Mouse (Mus musculus): ENCODE measurements around the gene Hap1. TPM values are rescaled to one million over a fixed set of nuclear protein-coding genes. Genes with fewer than 3 reads are reported as not detected.

The Hap1 gene
- total and polyA plus RNA-seq, 2 experiments from 2014 or later: 237 to 518 TPM

GRCm38 (mm10) chr11:100395200-100395599, 39.3 kb upstream of the Hap1 start:
- Histone ChIP-seq H3K4me2 (ENCODE audit: low read depth) (peak overlapping the region; percentile 78), H3K27me3 (ENCODE audit: insufficient read depth, low read length) (no peaks in the 10 kb centered on the region), H3K9ac (no peak overlapping the region), H3K4me3 (ENCODE audit: low read depth, low read length) (peak overlapping the region; percentile 82; the same call in 1 of the 2 replicates), H3K4me1 (ENCODE audit: insufficient read depth) (peaks cover 18% of the 10 kb centered on the region), H3K27ac (ENCODE audit: low read depth, low read length) (no peak overlapping the region), H3K36me3 (ENCODE audit: insufficient read depth) (no peaks in the 10 kb centered on the region), H3K9me3 (ENCODE audit: low read length) (no peaks in the 10 kb centered on the region)
- 35% methylated on average over 11 of the region's 11 CpGs for WGBS
- ATAC-seq (no peak), DNase-seq (no peak)
- TF ChIP-seq CTCF (IDR thresholded peaks at IDR 0.05; ENCODE audit: low read depth): no peak

GRCm38 (mm10) chr11:100394353-100395074, 38.6 kb upstream of the Hap1 start:
- no peak for DNase-seq
- no peak overlapping the region for H3K9ac ChIP-seq
- peaks cover 18% of the 10 kb centered on the region for H3K4me1 ChIP-seq (ENCODE audit: insufficient read depth)
- no peak overlapping the region for H3K4me3 ChIP-seq (ENCODE audit: low read depth, low read length)
- no peaks in the 10 kb centered on the region for H3K9me3 ChIP-seq (ENCODE audit: low read length)
- TF ChIP-seq CTCF (IDR thresholded peaks at IDR 0.05; ENCODE audit: low read depth): no peak
- H3K36me3 ChIP-seq (ENCODE audit: insufficient read depth): no peaks in the 10 kb centered on the region
- peak overlapping the region; percentile 78; the same call in 1 of the 2 replicates for H3K4me2 ChIP-seq (ENCODE audit: low read depth)
- WGBS: 70% methylated on average over 5 of the region's 5 CpGs
- no peak overlapping the region for H3K27ac ChIP-seq (ENCODE audit: low read depth, low read length)
- no peak for ATAC-seq
- no peaks in the 10 kb centered on the region for H3K27me3 ChIP-seq (ENCODE audit: insufficient read depth, low read length)

GRCm38 (mm10) chr11:100393733-100394132, 37.8 kb upstream of the Hap1 start:
- 85% methylated on average over 7 of the region's 7 CpGs for WGBS
- ATAC-seq (no peak), DNase-seq (no peak)
- H3K4me1 ChIP-seq (ENCODE audit: insufficient read depth): peaks cover 18% of the 10 kb centered on the region
- TF ChIP-seq CTCF (IDR thresholded peaks at IDR 0.05; ENCODE audit: low read depth): no peak
- no peaks in the 10 kb centered on the region for H3K36me3 ChIP-seq (ENCODE audit: insufficient read depth)
- no peaks in the 10 kb centered on the region for H3K9me3 ChIP-seq (ENCODE audit: low read length)
- H3K9ac ChIP-seq: no peak overlapping the region
- H3K27ac ChIP-seq (ENCODE audit: low read depth, low read length): no peak overlapping the region
- H3K4me3 ChIP-seq (ENCODE audit: low read depth, low read length): no peak overlapping the region
- no peaks in the 10 kb centered on the region for H3K27me3 ChIP-seq (ENCODE audit: insufficient read depth, low read length)
- no peak overlapping the region for H3K4me2 ChIP-seq (ENCODE audit: low read depth)

- Histone ChIP-seq H3K27me3 (ENCODE audit: insufficient read depth, low read length) (no peaks in the 10 kb centered on the region), H3K4me3 (ENCODE audit: low read depth, low read length) (no peak overlapping the region), H3K9ac (no peak overlapping the region), H3K4me1 (ENCODE audit: insufficient read depth) (peaks cover 21% of the 10 kb centered on the region), H3K36me3 (ENCODE audit: insufficient read depth) (no peaks in the 10 kb centered on the region), H3K9me3 (ENCODE audit: low read length) (no peaks in the 10 kb centered on the region), H3K4me2 (ENCODE audit: low read depth) (no peak overlapping the region), H3K27ac (ENCODE audit: low read depth, low read length) (no peak overlapping the region)
- 81% methylated on average over 5 of the region's 5 CpGs for WGBS
- DNase-seq (no peak), ATAC-seq (no peak)
- no peak for TF ChIP-seq CTCF (IDR thresholded peaks at IDR 0.05; ENCODE audit: low read depth)
These were observed 37.0 kb upstream of the Hap1 start for GRCm38 (mm10) chr11:100392958-100393357.

GRCm38 (mm10) chr11:100391884-100392345, 36.0 kb upstream of the Hap1 start:
- Histone ChIP-seq H3K4me2 (ENCODE audit: low read depth) (no peak overlapping the region), H3K9me3 (ENCODE audit: low read length) (no peaks in the 10 kb centered on the region), H3K4me1 (ENCODE audit: insufficient read depth) (peaks cover 23% of the 10 kb centered on the region), H3K36me3 (ENCODE audit: insufficient read depth) (no peaks in the 10 kb centered on the region), H3K27ac (ENCODE audit: low read depth, low read length) (no peak overlapping the region), H3K27me3 (ENCODE audit: insufficient read depth, low read length) (no peaks in the 10 kb centered on the region), H3K4me3 (ENCODE audit: low read depth, low read length) (no peak overlapping the region), H3K9ac (no peak overlapping the region)
- no peak for TF ChIP-seq CTCF (IDR thresholded peaks at IDR 0.05; ENCODE audit: low read depth)
- no peak for ATAC-seq
- DNase-seq: no peak
- WGBS: 58% methylated on average over 7 of the region's 7 CpGs

GRCm38 (mm10) chr11:100391081-100391883, 35.4 kb upstream of the Hap1 start:
- no peaks in the 10 kb centered on the region for H3K9me3 ChIP-seq (ENCODE audit: low read length)
- no peak overlapping the region for H3K9ac ChIP-seq
- ATAC-seq: 0 out of 2 replicates have a peak, but pooled peaks have one; percentile 23
- H3K4me1 ChIP-seq (ENCODE audit: insufficient read depth): peaks cover 18% of the 10 kb centered on the region
- peak; percentile 24 for TF ChIP-seq CTCF (IDR thresholded peaks at IDR 0.05; ENCODE audit: low read depth)
- peaks cover under 1% of the 10 kb centered on the region for H3K36me3 ChIP-seq (ENCODE audit: insufficient read depth)
- H3K27ac ChIP-seq (ENCODE audit: low read depth, low read length): no peak overlapping the region
- H3K27me3 ChIP-seq (ENCODE audit: insufficient read depth, low read length): no peaks in the 10 kb centered on the region
- no peak overlapping the region for H3K4me3 ChIP-seq (ENCODE audit: low read depth, low read length)
- no peak overlapping the region for H3K4me2 ChIP-seq (ENCODE audit: low read depth)
- whole genome bisulfite sequencing: 70% methylated on average over 9 of the region's 9 CpGs
- DNase-seq: no peak
